Mouse (Mus musculus): ENCODE measurements around the gene Abraxas2.

DNA sequence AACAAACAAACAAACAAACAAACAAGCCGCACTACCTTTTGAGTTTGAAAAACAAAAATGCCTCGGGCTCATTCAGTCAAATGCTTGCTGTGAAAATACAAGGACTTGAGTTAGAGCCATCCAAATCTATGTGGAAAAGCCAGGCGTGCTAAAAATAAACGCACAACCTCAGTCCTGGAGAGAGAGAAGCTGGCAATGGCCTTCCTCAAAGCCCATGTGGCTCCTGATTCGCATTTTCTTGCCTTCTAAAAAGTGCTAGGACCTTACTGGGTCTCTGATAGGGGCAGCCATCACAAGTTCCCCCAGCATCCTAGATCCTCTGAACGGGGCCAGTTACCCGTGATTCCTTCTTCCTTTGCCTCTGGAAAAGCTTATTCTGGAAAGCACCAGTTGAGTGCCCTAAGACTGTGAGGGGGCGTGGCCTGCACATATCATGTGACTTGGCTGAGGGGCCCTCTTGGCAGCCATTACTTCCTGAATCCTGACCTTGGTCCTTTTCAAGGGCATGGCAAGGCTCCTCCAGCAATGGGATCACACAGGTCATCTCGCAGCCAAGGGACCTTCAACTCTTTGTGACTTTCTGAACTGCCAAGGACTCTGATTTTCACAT lies 37.3 kb downstream of the Abraxas2 start:
- no peak for TF ChIP-seq POLR2A (IDR thresholded peaks at IDR 0.05; ENCODE audit: insufficient read depth, low read depth, low read length)
- no peak for TF ChIP-seq CTCF (IDR thresholded peaks at IDR 0.05)
